Mouse (Mus musculus) adipocyte (in vitro differentiated cells): Measurements from ENCODE around the gene Ndufa4l2.
A peak's percentile ranks its signal among the peaks of the same experiment; 100 is the strongest.

ENCODE experiments used
- DNase-seq: peaks from one replicate; pipeline ENCODE4 v3.0.0-alpha.2; 2016; ENCODE audit warnings: low spot score

The Ndufa4l2 gene

GRCm38 (mm10) chr10:127514764-127515163, at the start of gene Ndufa4l2:
Ndufa4l2 (plus strand) TSS chr10:127514967.
- DNase-seq = no peak

DNA sequence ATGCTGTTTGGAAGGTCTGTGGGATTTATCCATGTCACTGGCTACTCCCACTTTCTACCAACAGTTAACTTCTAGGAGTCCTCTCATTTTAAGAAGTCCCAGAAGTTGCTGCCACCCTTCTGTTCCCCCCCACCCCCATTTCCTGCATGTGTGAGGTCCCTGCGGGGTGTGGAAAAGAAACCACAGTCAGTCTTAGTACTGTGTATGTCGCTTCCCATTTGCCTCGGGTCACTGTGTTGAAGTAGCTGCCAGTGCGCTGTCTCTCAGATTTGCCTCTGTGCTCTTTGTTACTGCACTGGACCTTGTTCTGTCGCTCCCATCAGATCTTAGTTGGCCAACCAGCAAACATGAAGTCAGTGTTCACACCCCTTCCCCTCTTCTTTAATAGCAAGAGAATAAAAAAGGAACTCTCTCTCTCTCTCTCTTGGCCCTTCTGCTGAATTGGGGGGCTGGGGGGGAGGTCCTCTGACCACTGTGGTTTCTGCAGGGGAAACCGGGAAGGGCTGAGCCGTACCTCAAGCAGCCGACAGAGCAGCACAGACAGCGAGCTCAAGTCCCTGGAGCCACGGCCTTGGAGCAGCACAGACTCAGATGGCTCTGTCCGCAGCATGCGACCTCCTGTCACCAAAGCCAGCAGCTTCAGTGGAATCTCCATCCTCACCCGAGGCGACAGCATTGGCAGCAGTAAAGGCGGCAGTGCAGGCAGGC, 43.3 kb upstream of the Ndufa4l2 start:
- DNase-seq = no peak

GRCm38 (mm10) chr10:127472722-127473121, 42.0 kb upstream of the Ndufa4l2 start:
- no peak for DNase-seq

DNA sequence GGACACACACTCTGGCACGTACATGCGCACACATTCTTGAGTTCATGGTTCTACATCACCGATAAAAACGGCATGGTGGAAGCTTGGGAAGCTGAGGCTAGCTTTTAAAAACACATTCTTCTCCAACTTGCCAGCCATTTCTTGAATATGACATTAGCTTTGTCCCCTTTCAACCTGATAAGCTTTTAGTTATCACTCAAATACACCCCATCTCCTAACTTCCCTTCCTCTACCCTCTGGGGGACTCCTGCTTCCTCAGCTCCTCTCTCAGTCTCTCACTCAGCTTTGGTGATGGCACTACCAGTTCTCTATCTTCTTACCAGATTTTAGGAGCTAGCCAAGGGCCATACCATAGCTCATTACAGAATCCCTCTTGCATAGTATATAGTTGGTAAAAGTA, 39.6 kb upstream of the Ndufa4l2 start:
- no peak for DNase-seq

GRCm38 (mm10) chr10:127476541-127476940, 38.2 kb upstream of the Ndufa4l2 start:
- no peak for DNase-seq

DNA sequence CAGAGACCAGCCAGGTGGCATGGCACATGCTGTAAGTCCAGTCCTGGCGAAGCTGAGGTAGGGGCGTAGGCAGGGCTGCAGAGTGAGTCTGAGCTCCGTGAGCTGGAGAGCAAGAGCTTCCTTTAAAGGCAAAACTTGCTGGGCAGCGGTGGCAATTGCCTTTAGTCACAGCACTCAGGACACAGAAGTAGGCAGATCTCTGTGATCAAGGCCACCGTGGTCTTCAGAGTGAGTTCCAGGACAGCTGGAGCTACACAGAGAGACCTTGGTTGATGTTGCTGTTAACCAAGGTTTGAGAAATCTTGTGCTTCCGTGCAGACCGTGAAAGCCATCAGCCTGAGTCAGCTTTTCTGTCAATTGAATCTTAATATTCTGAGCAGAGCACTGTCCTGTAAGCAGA, 37.5 kb upstream of the Ndufa4l2 start:
- DNase-seq = no peak

GRCm38 (mm10) chr10:127479131-127479530, 35.6 kb upstream of the Ndufa4l2 start:
- peak; percentile 62 for DNase-seq

- peak; percentile 70 for DNase-seq
Measured at GRCm38 (mm10) chr10:127480833-127481813, 33.6 kb upstream of the Ndufa4l2 start.

DNA sequence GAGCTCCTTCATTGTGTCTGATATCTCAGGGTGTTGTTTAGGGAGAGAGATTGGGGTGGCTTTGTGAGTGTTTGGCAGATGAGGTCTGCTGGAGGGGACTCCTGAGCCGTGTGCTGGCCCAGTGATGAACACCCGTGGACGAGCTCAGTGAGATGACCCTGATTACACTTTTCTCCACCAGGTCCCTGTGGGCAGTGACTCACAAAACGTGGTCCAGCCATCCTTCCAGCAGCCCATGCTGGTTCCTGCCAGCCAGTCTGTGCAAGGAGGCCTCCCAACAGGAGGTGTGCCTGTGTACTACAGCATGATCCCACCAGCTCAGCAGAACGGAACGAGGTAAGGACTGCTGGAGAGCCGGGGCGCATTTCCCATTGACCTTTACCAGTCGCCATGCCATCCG, 29.5 kb upstream of the Ndufa4l2 start:
- no peak for DNase-seq

DNA sequence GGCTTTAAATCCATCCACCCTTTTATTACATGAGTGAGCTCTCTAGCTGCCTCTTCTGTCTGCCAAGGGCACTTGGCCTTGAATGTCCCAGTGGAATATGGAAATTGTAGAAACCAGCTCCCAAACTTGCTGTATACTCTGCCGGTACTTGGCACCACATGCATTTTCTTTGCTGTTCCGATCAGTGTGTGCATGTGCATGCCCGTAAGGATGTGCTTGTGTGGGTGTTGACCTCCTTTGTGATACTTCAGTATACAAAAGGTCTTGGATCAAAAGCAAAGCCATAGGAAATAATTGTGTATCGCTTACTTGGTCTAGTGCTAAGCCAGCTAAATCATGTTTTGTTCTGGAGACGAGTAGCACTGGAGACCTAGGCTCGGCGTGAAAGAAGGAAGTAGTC, 25.9 kb upstream of the Ndufa4l2 start:
- DNase-seq = peak; percentile 34

DNA sequence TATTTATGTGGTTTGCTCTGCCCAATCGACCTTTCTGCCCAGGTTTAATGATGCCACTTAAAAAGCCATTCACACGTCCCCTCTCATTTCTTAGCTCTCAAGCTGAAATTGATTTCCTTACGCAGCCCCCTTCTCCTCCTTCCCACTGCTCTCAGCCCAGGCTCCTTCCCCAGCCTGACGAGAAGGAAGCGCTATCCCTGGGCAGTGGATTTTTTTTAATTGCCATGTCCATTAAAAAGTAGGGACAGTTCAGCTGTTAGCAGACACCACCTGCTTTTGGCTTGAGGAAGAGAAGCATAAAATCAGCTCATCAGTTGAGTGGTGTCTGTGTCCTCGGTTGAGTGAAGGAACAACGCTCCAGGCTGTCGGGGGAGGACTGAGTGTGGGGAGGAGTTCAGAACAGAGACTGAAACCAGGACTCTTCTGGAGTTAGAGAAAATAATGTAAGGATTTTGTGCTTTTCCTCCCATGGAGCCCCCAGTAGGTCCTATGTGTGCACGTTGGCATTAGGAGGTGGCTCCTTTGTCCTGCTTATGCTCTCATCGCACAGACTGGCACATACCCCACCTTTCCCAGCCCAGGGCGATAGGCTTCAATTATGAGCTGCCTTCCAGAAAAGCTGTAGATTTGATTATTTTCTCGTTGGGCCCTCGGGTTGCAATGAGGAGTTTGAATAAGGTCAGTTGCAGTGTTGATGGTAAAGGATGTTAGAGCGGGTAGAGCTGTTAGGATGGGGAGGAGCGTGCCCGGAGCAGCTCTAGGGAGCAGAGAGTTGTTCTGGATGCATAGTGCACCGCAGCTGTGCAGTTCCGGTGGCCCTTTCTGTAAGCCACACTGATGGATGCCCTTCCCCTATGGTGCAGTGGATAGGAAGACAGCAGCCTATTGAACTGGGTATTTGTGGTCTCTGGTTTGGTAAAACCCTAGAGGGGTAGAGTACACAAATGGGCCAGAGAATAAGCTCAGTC, 24.3 kb upstream of the Ndufa4l2 start:
- DNase-seq = no peak

DNA sequence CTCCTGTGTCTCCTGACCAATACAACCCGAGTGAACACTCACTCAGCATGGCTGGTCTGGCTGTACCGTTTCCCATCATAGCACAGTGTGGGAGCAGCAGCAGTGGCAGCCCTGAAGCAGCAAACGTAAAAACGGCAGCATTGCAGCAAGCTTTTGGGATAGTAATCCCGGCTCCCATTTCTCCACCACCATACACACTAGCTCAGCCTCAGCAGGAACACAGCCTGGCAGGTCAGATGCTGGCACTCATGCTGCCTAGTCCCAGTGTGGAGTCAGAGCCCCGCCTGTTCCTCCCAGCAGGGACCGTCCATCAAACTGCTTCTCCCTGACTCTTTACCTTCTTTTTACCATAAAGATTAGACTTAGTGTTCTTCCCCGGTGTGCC, 23.6 kb upstream of the Ndufa4l2 start:
- no peak for DNase-seq

GRCm38 (mm10) chr10:127492118-127492517, 22.6 kb upstream of the Ndufa4l2 start:
- DNase-seq = peak; percentile 24

DNA sequence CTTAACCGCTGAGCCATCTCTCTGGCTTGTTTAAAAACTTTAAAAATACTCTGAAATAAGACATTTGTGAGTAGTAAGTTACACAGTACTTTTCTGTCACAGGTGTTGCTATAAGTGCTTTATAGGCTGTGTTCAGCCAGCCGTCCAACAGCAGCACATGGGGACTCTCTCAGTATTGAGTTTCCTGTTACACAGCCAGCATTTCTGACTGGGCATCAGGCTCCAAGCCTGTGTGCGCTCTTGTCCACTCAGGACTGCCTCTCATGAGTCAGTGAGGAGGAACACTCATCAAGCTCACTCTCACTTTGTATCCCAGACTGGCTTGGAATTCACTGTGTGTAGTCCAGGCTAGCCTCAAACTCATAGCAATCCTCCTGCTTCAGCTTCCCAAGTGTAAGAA, 18.6 kb upstream of the Ndufa4l2 start:
- DNase-seq = no peak

DNA sequence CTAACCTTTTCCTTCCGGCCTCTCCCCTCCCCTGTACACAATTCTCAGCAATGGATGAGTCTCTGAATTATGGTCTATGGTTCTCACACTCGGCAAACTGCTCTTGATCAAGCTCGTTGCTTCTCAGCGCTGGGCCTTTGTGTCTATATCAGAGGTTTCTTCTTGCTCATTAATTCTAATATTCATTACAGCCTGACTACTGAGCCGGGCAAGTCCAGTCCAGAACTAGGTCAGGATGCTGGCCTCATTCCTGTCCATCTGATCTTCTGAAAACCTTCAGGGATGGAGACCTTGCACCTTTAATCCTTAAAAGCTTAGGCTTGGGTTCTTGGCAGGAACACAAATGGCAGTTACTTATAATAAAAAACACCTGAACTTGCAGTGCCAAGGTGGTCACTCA, 15.3 kb upstream of the Ndufa4l2 start:
- DNase-seq = no peak

GRCm38 (mm10) chr10:127500042-127500441, 14.7 kb upstream of the Ndufa4l2 start:
- DNase-seq = no peak

DNA sequence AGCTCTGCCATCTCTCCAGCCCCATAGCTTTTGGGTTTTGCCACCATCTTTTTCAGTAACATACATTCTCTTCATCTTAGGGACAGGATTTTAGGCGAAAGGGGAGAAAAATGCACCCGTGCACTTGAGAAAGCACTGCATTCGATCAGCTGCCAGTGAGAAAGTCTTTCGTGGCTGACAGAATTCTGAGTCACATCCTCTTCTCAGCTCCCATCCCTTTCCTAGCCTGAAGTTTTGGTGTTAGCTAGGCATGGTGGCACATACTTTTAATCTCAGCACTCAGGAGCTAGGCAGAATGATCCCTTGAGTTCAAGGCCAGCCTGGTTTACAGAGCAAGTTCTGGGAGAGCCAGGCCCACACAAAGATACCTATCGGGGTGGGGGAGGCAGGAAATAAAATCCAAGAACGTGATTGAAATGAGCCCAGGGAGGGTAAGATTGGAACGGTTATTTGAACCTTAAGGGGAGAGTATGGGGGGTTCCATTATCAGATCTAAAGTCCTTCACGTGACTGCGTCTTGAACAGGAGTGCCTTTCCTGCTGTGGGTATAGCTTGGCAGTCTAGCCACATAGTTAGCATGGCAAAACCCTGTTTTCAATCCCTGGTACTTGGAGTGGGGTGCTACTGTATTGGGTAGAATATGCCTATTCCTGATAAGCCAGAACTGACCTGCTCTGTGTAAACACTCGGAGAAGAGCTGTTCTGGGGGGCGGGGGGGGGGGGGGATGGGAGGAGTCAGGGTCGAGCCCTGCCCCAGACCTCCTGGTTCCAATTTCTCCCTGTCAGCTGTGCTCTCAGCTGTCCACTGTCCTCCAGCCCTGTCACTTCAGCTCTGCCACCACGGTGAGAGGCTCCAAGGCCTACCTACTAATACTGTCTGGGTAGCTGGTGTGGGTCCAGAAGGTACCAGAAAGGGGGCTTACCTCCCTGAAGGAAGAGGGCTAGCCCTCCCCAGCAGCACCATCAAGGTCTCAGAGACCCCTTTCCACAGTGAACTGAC, 13.6 kb upstream of the Ndufa4l2 start, which contains the start of gene Stac3:
Gene Stac3, plus strand, starts transcription at position 793 of the 1,000 bp plus-strand sequence.
- DNase-seq = no peak

DNA sequence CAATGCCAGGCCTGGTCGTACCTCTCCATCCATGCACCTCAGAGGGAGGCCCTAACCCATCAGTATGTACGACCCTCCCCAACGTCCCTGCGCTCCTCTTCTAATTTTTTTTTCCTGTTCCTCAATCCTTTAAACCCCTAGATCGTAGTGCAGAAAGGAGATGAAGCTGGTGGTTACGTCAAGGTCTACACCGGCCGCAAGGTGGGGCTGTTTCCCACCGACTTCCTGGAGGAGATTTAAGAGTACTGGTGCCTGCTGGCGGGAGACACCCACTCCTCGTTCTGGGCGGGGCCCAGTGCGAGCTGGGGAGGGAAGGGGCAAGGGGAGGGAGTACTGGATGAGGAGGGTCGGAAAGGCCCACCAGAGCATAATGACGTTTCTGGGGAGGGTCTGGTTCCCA, 6.5 kb upstream of the Ndufa4l2 start:
- no peak for DNase-seq

DNA sequence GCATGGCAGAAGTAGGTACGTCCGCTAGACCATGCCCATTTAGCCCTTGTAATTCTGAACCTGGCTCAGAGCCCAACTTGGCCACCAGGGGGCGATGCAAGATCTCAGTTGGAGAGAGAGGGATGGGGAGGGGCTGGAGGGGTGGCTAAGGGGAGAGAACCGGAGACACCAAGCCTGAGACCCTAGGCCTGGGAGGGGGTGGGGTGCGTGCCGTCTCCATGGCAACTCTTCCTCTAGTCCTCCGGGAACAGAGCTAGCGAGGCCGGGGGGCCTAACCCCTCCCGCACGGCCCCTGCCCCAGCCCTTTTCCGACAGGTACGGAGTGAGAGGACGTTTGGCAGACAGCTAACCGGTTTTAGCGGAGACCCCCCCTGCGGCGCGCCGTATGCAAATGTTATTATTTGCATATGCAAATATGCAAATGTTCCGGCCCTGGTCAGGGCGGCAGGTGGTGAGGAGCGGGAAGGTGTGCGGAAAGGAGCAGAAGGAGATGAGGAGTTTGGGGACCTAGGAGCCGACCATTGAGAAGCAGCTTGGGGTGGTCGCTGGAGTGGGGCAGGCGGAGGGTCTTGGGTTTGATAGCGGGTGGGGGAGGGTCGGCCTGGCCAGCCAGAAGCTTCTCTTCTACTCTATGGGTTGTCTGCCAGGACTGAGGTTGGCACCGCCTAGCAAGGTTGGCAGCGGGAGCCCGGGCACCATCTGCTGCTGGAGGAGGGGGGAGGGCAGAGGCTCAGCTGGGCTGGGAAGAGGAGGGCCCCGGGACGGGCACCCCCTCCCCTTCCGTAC, 5.5 kb upstream of the Ndufa4l2 start:
- peak; percentile 35 for DNase-seq
